Mouse (Mus musculus): Measurements from ENCODE around the gene Smarca2. TPM values are rescaled to one million over a fixed set of nuclear protein-coding genes. Genes with fewer than 3 reads are reported as not detected.

Smarca2 gene
- polyA plus RNA-seq, 1 experiment: 145 TPM

DNA sequence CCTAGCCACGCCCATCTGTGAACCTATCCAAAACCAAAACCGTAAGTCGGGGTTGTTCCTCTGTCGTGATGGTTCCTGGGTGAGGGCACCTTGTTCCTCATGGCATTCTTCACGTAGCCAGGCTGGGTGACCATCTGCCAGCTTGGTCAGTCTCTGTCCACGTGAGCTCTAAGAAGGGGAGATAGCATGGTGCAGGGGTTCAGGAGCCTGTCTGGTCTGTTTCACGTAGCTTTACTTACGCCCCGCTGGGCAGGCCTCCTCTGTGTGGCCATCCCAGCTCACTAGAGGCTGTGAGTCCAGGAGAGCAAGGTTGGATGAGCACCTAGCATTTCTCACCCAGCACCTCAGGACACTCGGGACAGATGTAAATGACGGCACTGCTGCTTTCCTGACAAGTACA, 119.0 kb downstream of the Smarca2 start:
- Histone ChIP-seq H3K27me3 (ENCODE audit: control insufficient read depth, insufficient read depth, low read length) (no peaks in the 10 kb centered on the region), H3K4me3 (replicated peaks; ENCODE audit: insufficient read depth, low read depth, low read length) (no peak overlapping the region), H3K4me1 (ENCODE audit: control insufficient read depth, insufficient read depth, low read length) (peaks cover 25% of the 10 kb centered on the region), H3K27ac (ENCODE audit: insufficient read depth, low read length) (no peak overlapping the region)
- TF ChIP-seq POLR2A (IDR thresholded peaks at IDR 0.05; ENCODE audit: borderline replicate concordance, insufficient read depth, low read length) (no peak), CTCF (IDR thresholded peaks at IDR 0.05; ENCODE audit: borderline replicate concordance, insufficient read depth, low read depth, low read length) (no peak)
- WGBS: 41% methylated on average over 11 of the region's 11 CpGs
- DNase-seq: peak in 1 of 2 experiments; percentile 32

DNA sequence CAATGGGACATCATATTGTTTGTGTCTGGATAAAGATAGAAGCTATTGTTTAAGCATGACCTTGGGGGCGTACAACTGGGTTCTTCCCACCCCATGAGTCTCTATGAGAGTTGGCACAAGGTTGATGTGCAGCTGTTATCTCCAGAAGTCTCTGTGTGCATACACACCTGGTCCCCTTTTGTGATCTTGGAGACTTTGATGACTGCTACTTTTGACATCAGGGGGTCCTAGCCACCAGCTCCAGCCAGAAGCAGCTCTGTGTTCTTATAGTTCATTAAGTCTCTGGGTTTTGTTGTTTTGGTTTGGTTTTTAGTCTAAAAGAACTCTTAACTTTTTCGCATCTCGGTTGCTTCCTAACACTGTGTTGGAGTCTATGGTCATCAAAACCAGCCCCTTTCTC, 119.8 kb downstream of the Smarca2 start:
- WGBS: 82% methylated on average over 3 of the region's 3 CpGs

DNA sequence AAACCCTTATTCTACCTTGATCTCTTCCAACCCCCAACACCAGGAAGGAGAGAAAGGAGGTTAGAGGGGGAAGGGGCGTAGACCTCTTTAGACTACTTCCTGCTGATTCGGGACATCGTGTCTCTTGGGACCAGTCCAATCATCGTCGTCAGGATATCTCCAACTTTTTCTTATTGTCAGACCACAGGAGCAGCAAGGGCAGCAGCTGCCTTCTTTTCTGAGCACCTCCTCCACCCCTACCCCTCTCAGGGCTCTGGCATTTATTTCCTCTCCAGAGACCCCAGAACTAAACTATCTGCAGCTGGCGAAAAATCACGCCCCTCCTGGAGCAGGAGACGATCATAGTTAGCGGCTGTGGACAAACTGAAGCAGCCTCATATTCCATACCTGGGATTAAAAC, 122.9 kb downstream of the Smarca2 start:
- Histone ChIP-seq H3K4me1 (ENCODE audit: control insufficient read depth, insufficient read depth, low read length) (peaks cover 24% of the 10 kb centered on the region), H3K4me3 (replicated peaks; ENCODE audit: insufficient read depth, low read depth, low read length) (no peak overlapping the region), H3K27ac (ENCODE audit: insufficient read depth, low read length) (no peak overlapping the region), H3K27me3 (ENCODE audit: control insufficient read depth, insufficient read depth, low read length) (no peaks in the 10 kb centered on the region)
- DNase-seq: no peak
- 52% methylated on average over 9 of the region's 9 CpGs for WGBS
- TF ChIP-seq CTCF (IDR thresholded peaks at IDR 0.05; ENCODE audit: borderline replicate concordance, insufficient read depth, low read depth, low read length) (no peak), POLR2A (IDR thresholded peaks at IDR 0.05; ENCODE audit: borderline replicate concordance, insufficient read depth, low read length) (no peak)

More for the DNA sequence above, 119.8 kb downstream of the Smarca2 start:
- no peak overlapping the region for H3K27ac ChIP-seq (ENCODE audit: insufficient read depth, low read length)
- DNase-seq: no peak
- H3K4me1 ChIP-seq (ENCODE audit: control insufficient read depth, insufficient read depth, low read length): peaks cover 25% of the 10 kb centered on the region
- TF ChIP-seq CTCF (IDR thresholded peaks at IDR 0.05; ENCODE audit: borderline replicate concordance, insufficient read depth, low read depth, low read length) (no peak), POLR2A (IDR thresholded peaks at IDR 0.05; ENCODE audit: borderline replicate concordance, insufficient read depth, low read length) (no peak)
- H3K4me3 ChIP-seq (replicated peaks; ENCODE audit: insufficient read depth, low read depth, low read length): no peak overlapping the region
- H3K27me3 ChIP-seq (ENCODE audit: control insufficient read depth, insufficient read depth, low read length): no peaks in the 10 kb centered on the region

DNA sequence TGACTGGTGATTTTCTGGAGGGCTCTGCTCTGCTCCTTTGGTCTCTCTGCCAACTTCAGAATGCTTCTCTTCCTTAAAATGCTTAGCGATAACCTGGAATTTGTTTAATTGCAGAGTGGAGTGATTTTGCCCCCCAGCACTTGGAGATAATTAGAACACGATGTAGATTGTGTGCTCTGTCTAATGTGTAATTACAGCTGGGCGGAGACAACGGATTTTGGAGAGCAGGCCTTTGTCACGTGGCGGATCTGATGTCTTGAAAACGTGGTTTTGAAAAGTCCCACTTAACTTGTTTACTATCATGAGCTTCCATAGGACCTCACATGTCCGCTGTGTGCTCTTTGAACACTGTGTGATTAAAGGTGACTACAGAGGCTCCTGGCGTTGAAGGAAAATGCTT, 125.6 kb downstream of the Smarca2 start:
- no peaks in the 10 kb centered on the region for H3K27me3 ChIP-seq (ENCODE audit: control insufficient read depth, insufficient read depth, low read length)
- TF ChIP-seq CTCF (IDR thresholded peaks at IDR 0.05; ENCODE audit: borderline replicate concordance, insufficient read depth, low read depth, low read length) (no peak), POLR2A (IDR thresholded peaks at IDR 0.05; ENCODE audit: borderline replicate concordance, insufficient read depth, low read length) (no peak)

DNA sequence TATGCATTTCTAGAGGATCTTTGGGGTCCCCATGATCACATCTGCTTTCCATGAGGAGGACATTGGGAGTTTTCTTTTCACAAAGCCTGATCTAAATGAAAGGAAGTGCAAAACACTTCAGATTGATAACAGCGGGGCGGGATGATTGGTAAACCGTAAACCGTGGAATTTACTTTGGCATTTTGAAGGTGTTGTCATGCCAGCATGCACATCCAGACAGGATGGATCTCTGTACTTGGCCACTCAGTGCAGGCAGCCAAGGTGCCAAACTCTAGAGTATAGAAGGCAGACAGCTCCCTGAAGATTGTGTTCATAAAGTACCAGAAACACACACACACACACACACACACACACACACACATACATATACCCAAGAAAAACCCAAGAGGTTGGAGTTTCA, 126.3 kb downstream of the Smarca2 start:
- no peak for TF ChIP-seq CTCF (IDR thresholded peaks at IDR 0.05; ENCODE audit: borderline replicate concordance, insufficient read depth, low read depth, low read length)
- TF ChIP-seq POLR2A (IDR thresholded peaks at IDR 0.05; ENCODE audit: borderline replicate concordance, insufficient read depth, low read length): no peak
- WGBS: 43% methylated on average over 4 of the region's 4 CpGs

More for the DNA sequence above, 125.6 kb downstream of the Smarca2 start:
- WGBS: 66% methylated on average over 9 of the region's 9 CpGs
- no peak for DNase-seq
- Histone ChIP-seq H3K27ac (ENCODE audit: insufficient read depth, low read length) (no peak overlapping the region), H3K4me3 (replicated peaks; ENCODE audit: insufficient read depth, low read depth, low read length) (no peak overlapping the region), H3K4me1 (ENCODE audit: control insufficient read depth, insufficient read depth, low read length) (peaks cover 31% of the 10 kb centered on the region)

DNA sequence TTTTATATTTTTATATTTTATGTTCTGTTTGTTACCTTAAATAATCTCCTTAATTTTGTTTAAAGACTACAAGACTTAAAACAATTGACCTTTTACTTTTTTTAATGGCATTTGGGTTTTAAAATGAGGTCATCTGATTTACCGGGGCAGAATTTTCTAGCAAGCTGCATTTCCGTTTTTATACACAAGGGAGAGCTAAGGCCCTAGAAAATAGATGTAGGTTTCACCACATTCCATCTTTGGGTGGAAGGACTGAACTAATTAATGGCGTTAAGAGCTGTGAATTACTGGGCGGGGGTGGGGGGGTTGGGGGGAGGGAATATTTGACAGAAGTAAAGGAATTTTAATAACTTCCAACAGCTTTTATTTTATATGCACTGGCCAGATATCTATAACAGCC, 127.0 kb downstream of the Smarca2 start:
- WGBS: 7% methylated on average over 4 of the region's 4 CpGs
- peaks cover 31% of the 10 kb centered on the region for H3K4me1 ChIP-seq (ENCODE audit: control insufficient read depth, insufficient read depth, low read length)
- H3K27ac ChIP-seq (ENCODE audit: insufficient read depth, low read length): no peak overlapping the region
- no peak for TF ChIP-seq POLR2A (IDR thresholded peaks at IDR 0.05; ENCODE audit: borderline replicate concordance, insufficient read depth, low read length)
- TF ChIP-seq CTCF (IDR thresholded peaks at IDR 0.05; ENCODE audit: borderline replicate concordance, insufficient read depth, low read depth, low read length): 0 out of 2 replicates have a peak, but pooled peaks have one; percentile 17
- peak in 1 of 2 experiments; percentile 49 for DNase-seq
- no peaks in the 10 kb centered on the region for H3K27me3 ChIP-seq (ENCODE audit: control insufficient read depth, insufficient read depth, low read length)
- no peak overlapping the region for H3K4me3 ChIP-seq (replicated peaks; ENCODE audit: insufficient read depth, low read depth, low read length)

More for the DNA sequence above, 126.3 kb downstream of the Smarca2 start:
- DNase-seq: no peak
- Histone ChIP-seq H3K27me3 (ENCODE audit: control insufficient read depth, insufficient read depth, low read length) (no peaks in the 10 kb centered on the region), H3K27ac (ENCODE audit: insufficient read depth, low read length) (no peak overlapping the region), H3K4me3 (replicated peaks; ENCODE audit: insufficient read depth, low read depth, low read length) (no peak overlapping the region), H3K4me1 (ENCODE audit: control insufficient read depth, insufficient read depth, low read length) (peaks cover 31% of the 10 kb centered on the region)

DNA sequence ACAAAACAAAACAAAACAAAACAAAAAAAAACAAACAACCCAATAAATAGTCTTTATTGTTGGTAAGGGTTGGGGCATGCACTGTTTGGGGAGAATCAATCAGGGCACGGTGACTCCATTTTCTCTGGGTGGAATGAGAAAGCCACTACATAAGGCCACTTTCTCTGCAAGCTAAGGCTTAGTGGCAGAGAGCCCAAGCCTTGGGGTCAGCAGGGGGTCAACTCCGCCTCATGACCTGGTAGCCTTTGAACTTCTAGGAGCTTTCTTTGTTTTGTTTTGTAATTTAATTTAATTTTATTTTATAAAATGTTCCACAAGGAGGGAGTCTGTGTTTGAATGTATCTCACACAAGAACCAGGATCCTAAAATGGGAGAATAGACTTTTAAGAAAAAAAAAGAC, 128.2 kb downstream of the Smarca2 start:
- no peaks in the 10 kb centered on the region for H3K27me3 ChIP-seq (ENCODE audit: control insufficient read depth, insufficient read depth, low read length)

DNA sequence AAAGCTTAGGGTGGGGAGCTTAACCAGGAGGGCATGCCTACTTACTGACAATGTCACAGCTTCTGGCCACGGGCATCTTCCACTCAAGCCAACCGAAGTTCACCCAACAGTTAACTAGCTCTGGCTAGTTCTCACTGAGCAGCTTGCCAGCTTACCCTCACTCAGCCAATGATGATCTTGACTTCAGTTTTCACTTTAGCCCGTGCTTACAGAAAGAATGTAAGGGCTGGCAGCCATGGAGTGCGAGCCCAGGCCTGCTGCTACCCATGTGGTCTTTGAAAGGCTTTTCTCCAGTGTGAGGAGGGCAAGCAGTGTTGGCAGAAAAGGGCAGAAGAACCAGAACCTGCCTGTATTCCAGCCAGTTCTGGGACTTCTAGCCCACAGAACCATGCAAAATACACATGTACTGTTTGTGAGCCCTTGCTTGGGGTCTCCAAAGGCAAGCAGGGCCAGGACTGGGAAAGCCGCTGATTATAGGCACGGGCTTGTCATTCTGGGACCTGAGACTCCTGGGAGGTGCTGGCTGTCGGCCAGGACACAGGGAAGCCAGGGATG, 128.8 kb downstream of the Smarca2 start:
- peaks cover 22% of the 10 kb centered on the region for H3K4me1 ChIP-seq (ENCODE audit: control insufficient read depth, insufficient read depth, low read length)
- TF ChIP-seq POLR2A (IDR thresholded peaks at IDR 0.05; ENCODE audit: borderline replicate concordance, insufficient read depth, low read length) (no peak), CTCF (IDR thresholded peaks at IDR 0.05; ENCODE audit: borderline replicate concordance, insufficient read depth, low read depth, low read length) (no peak)
- no peak overlapping the region for H3K4me3 ChIP-seq (replicated peaks; ENCODE audit: insufficient read depth, low read depth, low read length)
- H3K27ac ChIP-seq (ENCODE audit: insufficient read depth, low read length): peak overlapping the region; percentile 0; the same call in 1 of the 2 replicates
- no peaks in the 10 kb centered on the region for H3K27me3 ChIP-seq (ENCODE audit: control insufficient read depth, insufficient read depth, low read length)
- whole genome bisulfite sequencing: 15% methylated on average over 7 of the region's 7 CpGs
- DNase-seq: peak; percentile 44 to 48

More for the DNA sequence above, 128.2 kb downstream of the Smarca2 start:
- Histone ChIP-seq H3K4me3 (replicated peaks; ENCODE audit: insufficient read depth, low read depth, low read length) (no peak overlapping the region), H3K27ac (ENCODE audit: insufficient read depth, low read length) (no peak overlapping the region), H3K4me1 (ENCODE audit: control insufficient read depth, insufficient read depth, low read length) (peaks cover 21% of the 10 kb centered on the region; the same call in 1 of the 2 replicates)
- WGBS: 59% methylated on average over 2 of the region's 2 CpGs
- no peak for TF ChIP-seq CTCF (IDR thresholded peaks at IDR 0.05; ENCODE audit: borderline replicate concordance, insufficient read depth, low read depth, low read length)
- TF ChIP-seq POLR2A (IDR thresholded peaks at IDR 0.05; ENCODE audit: borderline replicate concordance, insufficient read depth, low read length): no peak
- DNase-seq: peak in 1 of 2 experiments; percentile 28
